In the genomic region with DNA sequence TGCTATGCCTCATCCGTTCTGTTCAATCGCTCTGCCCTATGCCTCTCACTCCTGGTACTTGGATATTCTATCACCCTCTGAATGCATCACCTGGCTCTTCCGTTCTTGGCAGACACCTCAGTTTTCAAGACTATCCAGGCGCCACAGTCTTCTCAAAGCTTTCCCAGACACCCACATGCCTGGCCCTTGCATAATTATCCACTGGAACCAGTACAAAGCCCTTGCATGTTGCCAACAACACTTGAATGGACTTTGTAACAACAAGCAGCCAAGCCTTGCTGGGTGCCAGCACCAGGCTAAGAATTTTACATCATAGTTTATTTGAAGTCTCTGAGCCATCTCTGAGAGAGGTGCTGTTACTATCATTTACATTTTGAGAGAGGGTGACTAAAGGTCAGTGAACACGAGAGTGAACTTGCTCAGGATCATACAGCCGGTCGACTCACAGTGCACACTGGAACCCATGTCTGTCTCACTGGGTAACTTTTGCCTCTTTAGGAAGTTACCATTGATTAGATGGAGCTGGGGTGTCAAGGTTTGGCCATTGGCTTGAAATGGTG, we compare ENCODE assay signal across 9 mouse cellular contexts.
DNase-seq lines count a peak whose midpoint lies in the region; TF ChIP-seq lines count a peak whose summit lies in the region.
"Had no signal": no experiment of that assay in that cellular context is flagged by ENCODE, and none has a peak within 500 bp of the region (broad histone marks: within the 10 kb centered on the region; RNA-seq: fewer than 3 reads in every experiment).

No protein-coding gene starts in this region.

- TF ChIP-seq POLR2A in heart, adult 2 months (IDR thresholded peaks at IDR 0.05; ENCODE audit: insufficient read depth, low read depth, low read length) = no peak

- no peak for TF ChIP-seq EP300 in heart, adult 2 months (IDR thresholded peaks at IDR 0.05; ENCODE audit: insufficient read depth, low read depth, low read length)

- H3K4me3 ChIP-seq in heart, adult 2 months = no peak overlapping the region
- H3K4me3 ChIP-seq in heart, embryonic 10.5 days = no peak overlapping the region

- TF ChIP-seq CTCF in heart, adult 2 months (IDR thresholded peaks at IDR 0.05) = no peak

- no peak overlapping the region for H3K9ac ChIP-seq in heart, adult 2 months (ENCODE audit: low read depth, low read length)

- intact Hi-C loops in heart, adult 2 months (cut with DNase I) = loop anchor here (5.0 kb wide), 1 partner anchor 46 kb away; no protein-coding TSS in a partner anchor

- peaks cover 2% of the 10 kb centered on the region; the same call in 1 of the 2 replicates for H3K4me1 ChIP-seq in heart, adult 2 months (ENCODE audit: control insufficient read depth, insufficient read depth, low read length)
- H3K4me1 ChIP-seq in heart, embryonic 10.5 days = no peaks in the 10 kb centered on the region

- WGBS in heart, adult 2 months = 72% methylated on average over 7 of the region's 7 CpGs
- 86% methylated on average over 7 of the region's 7 CpGs for WGBS in heart, embryonic 10.5 days

- DNase-seq in heart, adult 2 months = peak; percentile 46 to 81
- DNase-seq in heart, embryonic 10.5 days (ENCODE audit: low spot score) = no peak
- DNase-seq in brain, adult 2 months (ENCODE audit: low read depth, low spot score) = peak; percentile 87
- peak; percentile 60 to 82 for DNase-seq in heart, adult 9 months (ENCODE audit: low spot score in 2 of 2)
- DNase-seq in left cerebral cortex, adult 8-10 months (ENCODE audit: low spot score in 2 of 2) = peak; percentile 15 to 83
- no peak for DNase-seq in thymus, postnatal 14 days
- DNase-seq in thymus, postnatal 0 days (ENCODE audit: low spot score) = no peak
- no peak for DNase-seq in spleen, postnatal 10 days (ENCODE audit: low spot score in 2 of 2)

- no peaks in the 10 kb centered on the region for H3K79me2 ChIP-seq in heart, adult 2 months (replicated peaks; ENCODE audit: control insufficient read depth, insufficient read depth, low read length)

- no peaks in the 10 kb centered on the region for H3K27me3 ChIP-seq in heart, adult 2 months (ENCODE audit: control insufficient read depth, insufficient read depth, low read length)
- no peaks in the 10 kb centered on the region for H3K27me3 ChIP-seq in heart, embryonic 10.5 days (ENCODE audit: insufficient read depth, poor library complexity, severe bottlenecking)

- no peaks in the 10 kb centered on the region for H3K9me3 ChIP-seq in heart, embryonic 10.5 days
- H3K9me3 ChIP-seq: G1E had no signal

- H3K27ac ChIP-seq in heart, adult 2 months = no peak overlapping the region
- no peak overlapping the region for H3K27ac ChIP-seq in heart, embryonic 10.5 days

- no peaks in the 10 kb centered on the region for H3K36me3 ChIP-seq in heart, adult 2 months (ENCODE audit: control insufficient read depth, insufficient read depth, low read length)
- no peaks in the 10 kb centered on the region for H3K36me3 ChIP-seq in heart, embryonic 10.5 days
- H3K36me3 ChIP-seq: G1E had no signal

Comparison
In these comparisons a context has a peak if more than half of its experiments do, and no peak if none do; other contexts are left out.
1. DNase-seq: peak in heart, adult 2 months (2 of 2), brain, adult 2 months (single experiment), heart, adult 9 months (2 of 2) and left cerebral cortex, adult 8-10 months (2 of 2); none in heart, embryonic 10.5 days (single experiment), thymus, postnatal 14 days (single experiment), thymus, postnatal 0 days (single experiment) and spleen, postnatal 10 days (0 of 2).